Mouse (Mus musculus): ENCODE data around the gene Hace1.

Hace1 gene

DNA sequence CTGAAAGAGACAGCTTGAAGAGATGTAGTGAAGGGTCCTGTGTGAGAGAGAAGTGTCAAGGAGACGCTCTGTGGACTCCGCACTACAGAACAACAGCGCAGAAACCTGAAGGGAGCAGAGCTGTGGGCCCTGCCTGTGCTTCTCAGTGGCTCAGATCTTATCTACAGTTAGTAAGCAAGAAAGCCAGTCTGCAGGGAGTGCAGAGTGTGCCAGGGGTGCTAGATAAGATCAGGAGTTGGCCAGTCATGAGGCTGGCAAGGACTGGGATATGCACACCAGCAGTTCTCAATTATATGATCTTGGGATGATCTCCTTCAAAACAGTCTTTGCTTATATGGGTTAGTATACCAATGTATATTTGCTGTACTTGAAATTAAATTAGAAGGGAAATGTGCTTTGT, 121.3 kb downstream of the Hace1 start:
- no peak for DNase-seq (ENCODE audit: low spot score)

DNA sequence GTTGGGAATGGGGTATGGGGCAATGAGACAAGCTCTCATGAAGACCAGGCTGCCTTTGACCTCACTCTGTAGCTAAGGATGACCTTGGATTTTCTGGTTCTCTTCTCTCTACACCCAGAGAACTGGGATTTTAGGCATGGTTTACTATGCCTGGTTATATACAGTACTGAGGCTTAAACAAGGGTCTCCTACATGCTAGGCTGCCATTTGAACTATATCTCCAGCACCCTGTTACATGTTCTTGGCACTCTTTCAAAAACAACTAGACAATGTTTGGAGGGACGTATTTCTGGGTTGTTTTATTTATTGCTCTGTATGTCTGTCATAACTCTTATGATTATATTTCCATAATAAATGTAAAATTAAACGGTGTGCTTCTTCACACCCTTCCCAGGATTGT, 129.2 kb downstream of the Hace1 start:
- no peak for DNase-seq (ENCODE audit: low spot score)

DNA sequence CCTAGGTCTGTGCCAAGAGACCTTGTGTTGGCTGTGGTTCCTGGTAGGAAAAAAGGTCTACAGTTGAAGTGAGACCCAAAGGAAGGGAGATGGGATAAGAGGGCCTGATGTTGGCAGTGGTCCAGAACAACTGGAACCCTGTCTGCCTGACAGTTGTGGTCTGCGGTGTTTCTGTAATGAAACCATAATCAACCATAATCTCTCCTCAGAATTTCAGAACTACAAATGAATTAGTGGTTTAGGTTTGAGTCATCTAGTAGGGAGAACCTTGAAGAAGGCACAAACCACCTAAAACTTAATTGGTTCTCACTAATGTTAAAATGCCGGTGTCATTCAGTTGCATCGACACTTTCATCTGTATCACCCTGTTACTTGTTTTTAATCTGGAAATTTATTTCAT, 133.2 kb downstream of the Hace1 start:
- no peak for DNase-seq (ENCODE audit: low spot score)

DNA sequence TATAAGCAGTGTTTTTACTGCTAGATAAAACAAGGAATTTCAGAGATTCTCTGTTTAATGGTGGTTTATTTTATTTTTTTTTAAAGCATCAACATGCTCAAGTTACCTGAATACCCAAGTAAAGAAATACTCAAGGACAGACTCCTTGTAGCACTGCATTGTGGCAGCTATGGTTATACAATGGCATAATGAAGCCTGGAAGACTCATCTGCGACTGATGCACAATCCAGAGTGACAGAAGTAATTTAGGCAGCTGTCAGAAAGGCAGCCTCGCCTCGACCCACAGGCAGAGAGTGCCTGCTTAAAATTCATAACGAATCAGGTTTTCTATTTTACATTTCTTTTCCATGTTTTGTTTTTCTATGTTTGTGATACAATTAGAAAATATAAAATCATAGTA, 133.7 kb downstream of the Hace1 start:
- DNase-seq (ENCODE audit: low spot score), result no peak
